Mouse (Mus musculus): ENCODE results near the gene Vmn1r86. TPM values are rescaled to one million over a fixed set of nuclear protein-coding genes. Genes with fewer than 3 reads are reported as not detected.

The Vmn1r86 gene
- polyA plus RNA-seq, 1 experiment from 2014 or later: not detected

DNA sequence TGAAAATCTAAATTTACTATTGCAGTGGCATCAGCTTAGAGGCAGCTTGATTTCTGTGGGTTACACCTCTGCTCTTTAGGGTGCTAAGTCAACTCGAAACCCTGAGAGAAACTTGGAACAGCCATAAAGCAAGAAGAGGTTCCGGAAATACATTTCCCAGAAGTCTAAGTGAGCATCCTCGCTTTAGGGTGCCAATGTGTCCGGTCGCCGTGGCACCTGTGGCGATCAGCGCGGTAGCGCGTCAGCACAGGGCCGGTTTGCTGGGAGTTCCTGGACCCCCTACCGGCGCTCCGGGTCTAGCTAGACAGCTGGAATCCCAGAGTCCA, 65.8 kb downstream of the Vmn1r86 start:
- peak overlapping the region; percentile 55 for H3K4me3 ChIP-seq
- ATAC-seq (ENCODE audit: low FRiP score, low read depth): no peak
- peak overlapping the region; percentile 55 for H3K4me2 ChIP-seq (replicated peaks)
- H3K4me1 ChIP-seq: peaks cover 6% of the 10 kb centered on the region; the same call in 1 of the 2 replicates
- no peaks in the 10 kb centered on the region for H3K27me3 ChIP-seq (replicated peaks)
- peak overlapping the region; percentile 79 for H3K27ac ChIP-seq
- 2% methylated on average over 15 of the region's 15 CpGs for WGBS
- H3K9ac ChIP-seq: peak overlapping the region; percentile 62
- H3K9me3 ChIP-seq: no peaks in the 10 kb centered on the region
- no peaks in the 10 kb centered on the region for H3K36me3 ChIP-seq

DNA sequence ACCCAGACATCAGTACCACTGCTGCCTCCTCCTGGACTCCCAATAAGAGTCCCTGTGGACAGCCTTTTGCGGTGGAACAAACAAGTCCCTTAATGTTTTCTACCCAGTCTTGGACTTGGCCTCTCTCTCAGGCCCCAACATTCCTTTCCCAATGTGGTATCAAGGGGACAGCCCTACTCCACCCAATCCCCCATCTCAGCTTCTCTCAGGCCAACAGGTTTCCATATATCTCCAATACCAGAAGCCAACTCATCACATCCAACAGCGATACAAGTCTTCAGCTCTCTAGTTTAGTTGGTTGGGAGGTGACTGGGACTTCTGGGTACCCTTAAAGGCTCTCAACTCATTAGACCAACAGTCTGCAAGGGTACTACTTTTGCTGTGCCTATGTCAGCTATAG, 66.2 kb downstream of the Vmn1r86 start:
- Histone ChIP-seq H3K4me2 (replicated peaks) (peak overlapping the region; percentile 55), H3K27me3 (replicated peaks) (no peaks in the 10 kb centered on the region), H3K27ac (no peak overlapping the region), H3K4me1 (peaks cover 6% of the 10 kb centered on the region; the same call in 1 of the 2 replicates), H3K9ac (peak overlapping the region; percentile 62; the same call in 1 of the 2 replicates), H3K9me3 (no peaks in the 10 kb centered on the region), H3K36me3 (no peaks in the 10 kb centered on the region), H3K4me3 (no peak overlapping the region)
- 94% methylated on average over 2 of the region's 2 CpGs for WGBS
- no peak; the same call in 1 of the 2 replicates for ATAC-seq (ENCODE audit: low FRiP score, low read depth)

GRCm38 (mm10) chr7:13053001-13053400, 66.7 kb downstream of the Vmn1r86 start:
- no peak overlapping the region for H3K27ac ChIP-seq
- H3K4me2 ChIP-seq (replicated peaks): no peak overlapping the region
- H3K36me3 ChIP-seq: no peaks in the 10 kb centered on the region
- no peak overlapping the region for H3K9ac ChIP-seq
- peaks cover 6% of the 10 kb centered on the region; the same call in 1 of the 2 replicates for H3K4me1 ChIP-seq
- H3K4me3 ChIP-seq: no peak overlapping the region
- no peaks in the 10 kb centered on the region for H3K9me3 ChIP-seq
- 90% methylated on average over 13 of the region's 13 CpGs for WGBS
- no peaks in the 10 kb centered on the region for H3K27me3 ChIP-seq (replicated peaks)
- no peak for ATAC-seq (ENCODE audit: low FRiP score, low read depth)

Other genes with a start within 250 kb of the Vmn1r86 start
- gene Zfp128, start 238.7 kb downstream of the Vmn1r86 start, polyA plus RNA-seq (2016; fragmentation: Nextera tagmentation; extraction: Ambion mirVana): 6.1 and 6.7 TPM in 2 replicates
- 12.0 and 12.5 TPM in 2 replicates for gene Zscan22, start 222.1 kb downstream of the Vmn1r86 start, polyA plus RNA-seq (2016; fragmentation: Nextera tagmentation; extraction: Ambion mirVana)
- gene Rps5, start 197.6 kb downstream of the Vmn1r86 start, polyA plus RNA-seq (2016; fragmentation: Nextera tagmentation; extraction: Ambion mirVana): 583 and 619 TPM in 2 replicates
- 0.37 and 0.62 TPM in 2 replicates for gene Rnf225, start 192.5 kb downstream of the Vmn1r86 start, polyA plus RNA-seq (2016; fragmentation: Nextera tagmentation; extraction: Ambion mirVana)
- gene Zfp324, start 154.1 kb downstream of the Vmn1r86 start, polyA plus RNA-seq (2016; fragmentation: Nextera tagmentation; extraction: Ambion mirVana): 11.6 and 12.1 TPM in 2 replicates
- gene Zfp446, start 142.1 kb downstream of the Vmn1r86 start, polyA plus RNA-seq (2016; fragmentation: Nextera tagmentation; extraction: Ambion mirVana): 12.8 and 13.5 TPM in 2 replicates
- gene Slc27a5, start 121.7 kb downstream of the Vmn1r86 start, polyA plus RNA-seq (2016; fragmentation: Nextera tagmentation; extraction: Ambion mirVana): 0.33 and 0.46 TPM in 2 replicates
- gene Trim28, start 120.8 kb downstream of the Vmn1r86 start, polyA plus RNA-seq (2016; fragmentation: Nextera tagmentation; extraction: Ambion mirVana): 382 and 393 TPM in 2 replicates
- 31.8 and 39.9 TPM in 2 replicates for gene Zbtb45, start 109.9 kb downstream of the Vmn1r86 start, polyA plus RNA-seq (2016; fragmentation: Nextera tagmentation; extraction: Ambion mirVana)
- gene Chmp2a, start 85.1 kb downstream of the Vmn1r86 start, polyA plus RNA-seq (2016; fragmentation: Nextera tagmentation; extraction: Ambion mirVana): 150 and 151 TPM in 2 replicates
- gene Ube2m, start 81.6 kb downstream of the Vmn1r86 start, polyA plus RNA-seq (2016; fragmentation: Nextera tagmentation; extraction: Ambion mirVana): 206 and 215 TPM in 2 replicates
- 4.8 and 4.9 TPM in 2 replicates for gene Mzf1, start 65.2 kb downstream of the Vmn1r86 start, polyA plus RNA-seq (2016; fragmentation: Nextera tagmentation; extraction: Ambion mirVana)
- gene Vmn1r85, start 24.7 kb downstream of the Vmn1r86 start, polyA plus RNA-seq (2016; fragmentation: Nextera tagmentation; extraction: Ambion mirVana): not detected in 2 replicates
- gene Vmn1r87, start 20.2 kb upstream of the Vmn1r86 start, polyA plus RNA-seq (2016; fragmentation: Nextera tagmentation; extraction: Ambion mirVana): not detected in 2 replicates
- not detected in 2 replicates for gene Vmn1r88, start 39.7 kb upstream of the Vmn1r86 start, polyA plus RNA-seq (2016; fragmentation: Nextera tagmentation; extraction: Ambion mirVana)
- not detected in 2 replicates for gene Vmn1r89, start 93.1 kb upstream of the Vmn1r86 start, polyA plus RNA-seq (2016; fragmentation: Nextera tagmentation; extraction: Ambion mirVana)
- gene Lig1, start 157.4 kb upstream of the Vmn1r86 start, polyA plus RNA-seq (2016; fragmentation: Nextera tagmentation; extraction: Ambion mirVana): 68.9 and 71.2 TPM in 2 replicates
- 12.0 and 17.9 TPM in 2 replicates for gene Zswim9, start 158.8 kb upstream of the Vmn1r86 start, polyA plus RNA-seq (2016; fragmentation: Nextera tagmentation; extraction: Ambion mirVana)
- gene Pla2g4c, start 204.7 kb upstream of the Vmn1r86 start, polyA plus RNA-seq (2016; fragmentation: Nextera tagmentation; extraction: Ambion mirVana): 0.94 and 1.0 TPM in 2 replicates